Mouse (Mus musculus): ENCODE measurements around the gene Ntsr1. TPM values are rescaled to one million over a fixed set of nuclear protein-coding genes. Genes with fewer than 3 reads are reported as not detected.

The Ntsr1 gene
- polyA plus RNA-seq, 1 experiment from 2014 or later, result 0.02 TPM

GRCm38 (mm10) chr2:180589123-180589831 lies 89.5 kb downstream of the Ntsr1 start, which contains the start of gene Ogfr:
Ogfr (plus strand) TSS chr2:180589245.
- H3K9ac ChIP-seq (ENCODE audit: low read depth, low read length), result peak within 1 kb of the TSS; percentile 93
- peak within 1 kb of the TSS; percentile 97 for H3K4me3 ChIP-seq (ENCODE audit: low read depth, low read length)
- no peaks in the 10 kb centered on the region for H3K27me3 ChIP-seq (ENCODE audit: control insufficient read depth, insufficient read depth, low read depth, low read length)
- H3K27ac ChIP-seq (ENCODE audit: low read length), result peak within 1 kb of the TSS; percentile 78
- H3K4me1 ChIP-seq (ENCODE audit: control insufficient read depth, low read depth, low read length), result peaks cover 5% of the 10 kb centered on the region
- H3K4me2 ChIP-seq (ENCODE audit: low read depth, low read length), result peak within 1 kb of the TSS; percentile 63
- no peaks in the 10 kb centered on the region for H3K9me3 ChIP-seq (replicated peaks; ENCODE audit: control insufficient read depth, low read length)
- peak; percentile 87 for ATAC-seq (ENCODE audit: low read depth)
- under 1% methylated on average over 63 of the region's 67 CpGs for WGBS (ENCODE audit: insufficient replicate concordance)
- H3K36me3 ChIP-seq (ENCODE audit: control insufficient read depth, insufficient read depth), result peaks cover 28% of the 10 kb centered on the region

Other genes starting within 250 kb of the Ntsr1 start
- gene Rps21, start 242.6 kb upstream of the Ntsr1 start, polyA plus RNA-seq (2015; fragmentation: Nextera tagmentation; extraction: Ambion mirVana), result 262 and 314 TPM in 2 replicates
- 1.3 and 1.7 TPM in 2 replicates for gene Cables2, start 226.5 kb upstream of the Ntsr1 start, polyA plus RNA-seq (2015; fragmentation: Nextera tagmentation; extraction: Ambion mirVana)
- gene Rbbp8nl, start 210.1 kb upstream of the Ntsr1 start, polyA plus RNA-seq (2015; fragmentation: Nextera tagmentation; extraction: Ambion mirVana), result not detected in 2 replicates
- 0.16 and 0.38 TPM in 2 replicates for gene Gata5, start 165.3 kb upstream of the Ntsr1 start, polyA plus RNA-seq (2015; fragmentation: Nextera tagmentation; extraction: Ambion mirVana)
- gene Slco4a1, start 43.7 kb upstream of the Ntsr1 start, polyA plus RNA-seq (2015; fragmentation: Nextera tagmentation; extraction: Ambion mirVana), result 0.84 and 0.86 TPM in 2 replicates
- gene Mrgbp, start 81.3 kb downstream of the Ntsr1 start, polyA plus RNA-seq (2015; fragmentation: Nextera tagmentation; extraction: Ambion mirVana), result 6.6 and 7.4 TPM in 2 replicates
- gene Ogfr, start 89.3 kb downstream of the Ntsr1 start, polyA plus RNA-seq (2015; fragmentation: Nextera tagmentation; extraction: Ambion mirVana), result 21.1 and 22.5 TPM in 2 replicates
- 0.78 and 1.3 TPM in 2 replicates for gene Col9a3, start 97.8 kb downstream of the Ntsr1 start, polyA plus RNA-seq (2015; fragmentation: Nextera tagmentation; extraction: Ambion mirVana)
- gene Tcfl5, start 142.7 kb downstream of the Ntsr1 start, polyA plus RNA-seq (2015; fragmentation: Nextera tagmentation; extraction: Ambion mirVana), result 0.07 TPM in 1 of 2 replicates, not detected in the other
- gene Dido1, start 210.0 kb downstream of the Ntsr1 start, polyA plus RNA-seq (2015; fragmentation: Nextera tagmentation; extraction: Ambion mirVana), result 12.6 and 12.9 TPM in 2 replicates
- 101 and 112 TPM in 2 replicates for gene Gid8, start 210.1 kb downstream of the Ntsr1 start, polyA plus RNA-seq (2015; fragmentation: Nextera tagmentation; extraction: Ambion mirVana)
- gene Slc17a9, start 225.3 kb downstream of the Ntsr1 start, polyA plus RNA-seq (2015; fragmentation: Nextera tagmentation; extraction: Ambion mirVana), result 10.4 and 10.8 TPM in 2 replicates